Mouse (Mus musculus) left cerebral cortex, adult 11 months (tissue): ENCODE data around the gene Sulf2.
A peak's percentile ranks its signal among the peaks of the same experiment; 100 is the strongest.

Source experiments
- DNase-seq: peaks from one replicate; pipeline ENCODE4 v3.0.0; 2022; ENCODE audit warnings: low spot score

Gene Sulf2

GRCm38 (mm10) chr2:166116278-166116608, 39.2 kb downstream of the Sulf2 start:
- no peak for DNase-seq

- no peak for DNase-seq
These were observed 39.7 kb downstream of the Sulf2 start for GRCm38 (mm10) chr2:166115571-166116277.

DNA sequence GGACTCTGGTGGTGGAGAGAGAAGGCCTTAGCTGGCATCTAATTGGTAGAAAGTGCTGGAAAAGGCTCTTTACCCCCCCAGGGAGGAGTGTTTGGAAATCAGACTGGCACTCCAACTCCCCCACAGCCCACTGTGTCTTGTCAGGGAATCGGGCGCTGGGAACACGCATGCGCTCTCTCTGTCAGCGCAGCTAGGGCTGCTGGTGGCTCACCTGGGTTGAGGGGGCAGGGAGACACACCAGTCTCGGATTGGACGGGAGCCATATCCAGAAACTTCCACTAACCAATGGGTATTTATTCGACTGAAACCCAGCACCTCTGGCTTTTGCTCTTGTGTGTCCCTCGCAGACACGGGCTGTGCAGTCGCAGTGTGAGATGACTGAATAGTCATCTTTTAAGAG, 42.5 kb downstream of the Sulf2 start:
- no peak for DNase-seq

DNA sequence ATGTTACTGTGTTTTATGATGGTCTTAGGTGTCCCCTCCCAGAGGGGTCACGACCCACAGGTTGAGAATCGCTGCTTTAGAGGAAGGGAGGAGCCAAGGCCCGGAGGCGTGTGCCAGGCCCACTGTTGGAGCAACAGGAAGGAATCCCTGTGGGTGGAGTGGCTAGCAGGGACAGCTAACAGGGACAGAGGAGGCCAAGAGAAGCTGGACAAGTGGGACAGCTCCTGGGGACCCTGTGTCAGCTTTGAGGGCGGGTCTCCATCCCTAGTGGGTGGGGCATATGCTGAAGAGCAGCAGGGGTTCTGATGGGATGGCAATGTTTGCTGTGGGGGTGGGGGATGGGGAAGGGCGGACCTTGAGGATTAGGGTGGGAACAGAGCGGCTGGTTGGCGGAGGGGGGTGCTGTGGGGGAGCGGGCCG, 43.6 kb downstream of the Sulf2 start:
- DNase-seq, result no peak

GRCm38 (mm10) chr2:166111238-166111637, 44.2 kb downstream of the Sulf2 start:
- no peak for DNase-seq

DNA sequence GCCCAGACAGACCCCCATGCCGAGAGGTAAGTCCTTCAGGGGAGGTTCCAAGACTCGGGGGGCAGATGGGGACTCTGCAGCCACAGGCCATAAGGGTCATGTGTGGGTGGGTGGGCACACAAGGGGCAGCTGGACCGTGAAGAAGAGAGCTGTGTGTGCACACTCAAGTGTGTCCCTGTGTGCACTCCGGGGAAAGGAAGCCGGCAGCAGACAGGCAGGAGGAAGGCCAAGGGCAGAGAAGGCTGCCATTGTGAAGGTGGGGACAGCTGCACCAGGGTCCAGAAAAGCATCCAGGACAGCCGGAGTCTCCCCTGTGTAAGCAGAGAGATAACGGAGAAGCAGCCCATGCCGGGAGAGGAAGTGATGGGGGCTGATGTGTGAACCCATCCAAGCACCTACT, 44.7 kb downstream of the Sulf2 start:
- no peak for DNase-seq

- peak; percentile 80 for DNase-seq
These were observed 47.1 kb downstream of the Sulf2 start for GRCm38 (mm10) chr2:166108326-166108725.

DNA sequence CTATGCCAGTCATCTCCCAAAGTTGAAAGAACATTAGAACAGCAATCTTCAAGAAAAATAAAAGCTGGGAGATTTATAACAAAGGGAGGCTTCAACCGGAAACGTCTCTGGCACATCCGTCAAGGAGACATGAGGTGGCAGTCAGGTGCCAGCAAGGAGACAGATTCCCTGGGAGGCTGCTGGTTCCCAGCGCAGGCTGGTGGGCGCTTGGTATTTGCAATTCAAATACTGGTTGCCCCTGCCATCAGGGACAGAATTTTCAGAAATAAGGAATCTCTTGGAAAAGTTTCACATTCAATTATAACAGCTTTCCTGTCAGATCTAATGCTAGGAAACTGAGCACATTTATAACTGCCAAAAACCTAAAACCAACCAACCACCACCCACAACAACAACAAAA, 47.6 kb downstream of the Sulf2 start:
- DNase-seq, result no peak

GRCm38 (mm10) chr2:166106631-166107030, 48.8 kb downstream of the Sulf2 start:
- DNase-seq, result no peak

GRCm38 (mm10) chr2:166105911-166106310, 49.6 kb downstream of the Sulf2 start:
- DNase-seq, result no peak

- no peak for DNase-seq
These were observed 52.6 kb downstream of the Sulf2 start for GRCm38 (mm10) chr2:166102893-166103292.

DNA sequence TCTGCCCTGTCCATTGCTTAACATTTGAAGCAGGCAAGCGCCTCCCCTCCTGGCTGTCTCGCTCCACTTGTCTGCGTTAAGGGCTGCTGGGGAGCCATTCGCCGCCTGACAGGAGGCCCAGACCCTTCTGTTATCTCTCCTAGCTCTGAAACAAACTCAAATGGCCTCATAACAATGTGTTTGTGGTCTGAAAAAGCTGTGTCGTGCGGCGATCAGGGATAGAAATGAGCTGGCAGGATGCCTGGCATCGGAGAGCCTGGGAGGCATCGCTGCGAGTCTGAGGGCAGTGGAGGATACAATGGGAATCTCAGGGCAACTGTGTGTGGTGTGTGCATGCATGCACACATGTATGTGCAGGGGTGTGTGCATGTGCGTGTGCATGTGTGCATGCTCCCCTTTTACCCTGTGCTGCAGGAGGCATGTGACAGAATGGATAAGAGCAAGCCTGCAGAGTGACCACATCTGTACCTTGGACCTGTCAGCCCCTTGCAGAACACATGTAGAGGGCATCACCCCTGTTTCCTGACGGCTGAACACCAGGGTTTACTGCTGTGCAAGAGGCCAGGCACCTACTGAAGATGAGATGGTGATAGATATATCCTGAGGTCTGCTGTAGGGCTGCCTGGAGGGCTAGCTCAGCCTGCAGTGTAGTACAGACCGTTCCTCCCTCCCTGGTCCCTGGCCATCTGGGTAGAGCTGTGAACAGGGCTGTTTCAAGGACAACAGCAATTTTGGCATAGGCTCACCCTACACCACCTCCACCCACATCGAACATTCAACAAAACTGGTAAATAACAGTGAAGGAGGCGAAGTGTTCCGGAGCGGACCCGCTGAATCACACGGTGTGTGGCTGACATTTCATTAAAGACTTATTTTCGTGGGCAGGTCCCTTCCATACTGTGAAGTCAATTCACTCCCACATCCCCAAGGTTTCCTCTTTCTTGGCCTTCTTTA, 54.9 kb downstream of the Sulf2 start:
- no peak for DNase-seq

- no peak for DNase-seq
These were observed 57.0 kb downstream of the Sulf2 start for GRCm38 (mm10) chr2:166098292-166098933.

DNA sequence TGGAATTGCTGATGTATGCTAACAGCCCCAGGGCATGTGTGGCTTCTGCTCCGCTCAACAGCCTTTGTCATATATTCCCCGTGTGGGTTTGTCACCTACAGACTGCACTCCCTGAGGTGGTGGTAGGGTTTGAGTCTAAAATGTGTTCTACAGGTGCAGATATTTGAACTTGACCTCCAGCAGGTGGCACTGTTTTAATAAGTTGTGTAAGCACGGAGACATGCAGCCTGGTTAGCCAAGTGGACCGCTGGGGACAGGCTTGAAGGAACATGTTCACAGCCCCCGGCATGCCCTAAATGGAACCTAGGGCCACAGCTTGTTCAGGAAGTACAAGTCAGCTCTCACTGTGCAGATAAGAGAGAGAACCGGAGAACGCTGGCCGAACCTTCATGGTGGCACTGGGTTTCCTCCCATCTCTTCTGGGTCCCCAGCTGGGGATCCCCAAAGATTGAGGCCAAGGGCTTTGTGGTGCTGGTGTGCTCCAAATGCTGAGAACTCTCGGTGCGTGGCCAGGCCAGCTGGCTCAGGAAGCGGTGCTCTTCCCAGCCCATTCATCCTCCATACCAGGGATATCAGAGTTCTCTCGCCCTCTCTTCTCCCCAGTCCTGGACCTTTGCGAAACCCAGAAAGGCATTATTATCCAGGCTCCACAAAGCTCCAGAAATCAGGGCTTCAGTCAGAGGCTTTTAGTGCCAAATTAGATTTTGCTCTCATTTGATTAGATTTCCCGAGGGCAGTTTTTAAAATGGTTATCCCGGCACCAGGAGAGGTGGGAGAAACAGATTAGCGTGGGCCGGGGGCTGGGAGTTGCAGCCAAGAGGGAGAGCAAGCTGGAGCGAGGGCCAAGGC, 57.8 kb downstream of the Sulf2 start:
- no peak for DNase-seq

DNA sequence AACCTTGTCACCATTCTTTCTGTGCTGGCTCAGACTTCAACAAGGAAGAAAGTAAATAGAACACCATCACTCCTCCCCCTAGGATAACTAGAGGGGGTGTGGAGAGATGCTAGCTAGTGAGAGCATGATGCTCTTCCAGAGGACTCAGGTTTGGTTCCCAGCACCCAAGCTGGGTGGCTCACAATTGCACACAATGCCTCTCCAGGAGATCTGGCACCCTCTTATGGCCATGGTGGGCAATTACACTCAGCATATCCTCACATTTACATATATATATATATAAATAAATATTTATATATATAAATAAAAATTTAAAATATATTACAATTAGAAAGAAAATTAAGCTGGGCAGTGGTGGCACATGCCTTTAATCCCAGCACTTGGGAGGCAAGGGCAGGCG, 58.6 kb downstream of the Sulf2 start:
- DNase-seq, result no peak

DNA sequence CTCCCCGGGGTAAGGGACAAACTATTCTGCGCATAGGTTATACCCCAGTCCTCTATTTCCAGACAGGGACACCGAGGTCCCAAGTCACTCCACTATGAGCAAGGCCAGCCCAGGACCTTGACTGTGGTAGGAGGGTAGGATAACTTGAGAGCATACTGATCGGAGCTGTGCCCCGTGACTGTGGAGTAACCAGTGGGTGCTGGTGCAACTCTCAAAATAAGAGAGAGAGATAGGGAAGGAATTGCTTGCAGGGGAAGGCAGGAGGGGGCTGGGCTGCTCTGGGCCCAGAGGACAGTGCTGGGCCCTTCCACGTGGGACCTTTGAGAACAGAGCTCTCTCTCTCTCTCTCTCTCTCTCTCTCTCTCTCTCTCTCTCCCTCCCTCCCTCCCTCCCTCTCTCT, 59.2 kb downstream of the Sulf2 start:
- no peak for DNase-seq

DNA sequence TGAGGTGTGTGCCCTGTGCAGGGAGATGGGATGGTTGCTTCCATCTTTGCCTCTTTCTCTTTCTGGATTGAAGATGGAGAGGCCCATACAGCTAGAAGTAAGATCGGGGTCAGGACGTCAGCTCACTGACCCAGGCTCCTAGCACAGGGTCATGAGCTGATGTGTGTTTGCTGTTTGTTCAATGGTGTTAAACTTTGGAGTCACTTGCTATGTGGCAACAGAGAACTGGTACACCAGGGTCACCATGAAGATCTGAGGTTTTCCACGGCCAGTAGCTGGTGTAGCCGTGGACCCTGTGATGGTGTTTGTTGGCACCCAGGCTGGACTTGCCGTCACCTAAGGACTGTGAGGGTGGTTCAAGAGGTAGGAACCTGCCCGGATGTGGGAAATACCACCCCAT, 63.1 kb downstream of the Sulf2 start:
- no peak for DNase-seq

GRCm38 (mm10) chr2:166091599-166091998, 63.9 kb downstream of the Sulf2 start:
- DNase-seq, result no peak

DNA sequence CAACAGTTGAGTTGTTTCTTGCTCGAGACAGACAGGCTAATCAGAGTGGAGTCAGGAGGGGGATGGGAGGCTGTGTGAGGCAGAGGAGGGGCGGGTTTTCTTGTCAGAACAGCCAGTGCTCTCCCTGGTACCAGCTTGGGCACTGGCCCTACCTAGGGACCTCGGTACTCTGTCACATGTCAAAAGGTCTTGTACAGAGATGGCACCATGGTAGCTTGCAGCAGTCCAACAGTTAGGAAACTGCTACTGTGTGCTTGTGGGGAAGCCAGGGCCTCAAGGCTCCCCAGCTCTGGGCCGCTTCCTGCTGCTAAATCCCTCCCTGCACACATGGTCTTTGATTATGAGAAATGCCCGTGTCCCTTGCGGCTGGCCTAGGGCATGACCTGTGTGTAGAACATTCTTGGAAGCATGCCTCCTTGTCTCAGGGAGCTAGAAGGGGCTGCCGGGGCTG, 65.3 kb downstream of the Sulf2 start:
- no peak for DNase-seq

GRCm38 (mm10) chr2:166088991-166089390, 66.5 kb downstream of the Sulf2 start:
- DNase-seq, result no peak

DNA sequence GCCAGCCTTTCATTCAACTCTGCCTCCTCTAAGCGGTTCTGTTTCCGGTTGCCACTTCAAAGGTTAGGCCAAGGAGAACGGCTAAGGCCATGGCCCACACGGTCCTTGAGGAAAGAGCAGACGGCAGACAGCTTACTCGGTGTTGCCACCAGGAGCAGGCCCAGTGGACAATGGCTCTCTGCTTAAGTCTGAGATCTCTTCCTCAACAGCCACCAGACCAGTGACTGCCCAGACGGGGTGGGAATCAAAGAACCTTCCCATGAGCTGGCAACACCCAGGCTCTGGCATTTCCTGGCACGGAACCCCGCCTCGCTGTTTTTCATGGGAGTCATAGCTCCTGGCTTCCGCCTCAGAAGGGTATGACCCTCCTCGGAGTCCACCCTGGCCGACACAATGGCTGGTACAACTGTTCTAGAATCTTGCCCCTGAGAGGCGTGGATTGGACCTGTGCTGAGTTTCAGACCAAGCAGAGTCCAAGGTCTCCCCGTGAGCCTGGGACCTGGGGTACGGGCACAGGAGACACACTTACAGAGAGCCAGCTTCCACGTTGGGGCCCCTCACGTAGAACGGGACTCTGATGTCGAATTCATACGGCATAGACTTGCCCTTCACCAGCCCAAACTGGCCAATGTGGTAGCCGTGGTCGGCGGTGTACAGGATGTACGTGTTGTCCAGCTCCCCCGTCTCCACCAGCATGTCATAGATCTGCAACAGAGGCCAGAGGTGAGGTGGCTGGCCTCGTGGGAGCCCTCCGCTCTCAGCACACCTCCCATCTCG, 68.8 kb downstream of the Sulf2 start:
- no peak for DNase-seq
